Mouse (Mus musculus) MEL (cell line): Measurements from ENCODE around the gene Tmprss6.

Experiments used
- CTCF ChIP-seq, 3 experiments: IDR thresholded peaks in 2 of 3; conservative IDR thresholded peaks in 1 of 3; 2 replicates each; pipeline ENCODE4 v1.5.1; 2011 to 2012; ENCODE audit warnings: low read length in 3 of 3, low read depth in 2 of 3, mild to moderate bottlenecking in 2 of 3, improper control_type of control experiment in 1 of 3, inconsistent platforms in 1 of 3, mixed read lengths in 1 of 3, moderate library complexity in 1 of 3; ENCODE audit not compliant: control insufficient read depth in 1 of 3, insufficient read depth in 1 of 3, poor library complexity in 1 of 3, severe bottlenecking in 1 of 3
- E2F4 ChIP-seq: IDR thresholded peaks from 2 replicates; pipeline ENCODE4 v1.6.1; 2011; ENCODE audit warnings: low read depth, low read length, improper control_type of control experiment, borderline replicate concordance
- EP300 ChIP-seq, 2 experiments: IDR thresholded peaks; 2 replicates each; pipeline ENCODE4 v1.6.1; 2011; ENCODE audit warnings: improper control_type of control experiment in 2 of 2, low read length in 2 of 2, low read depth in 1 of 2, mild to moderate bottlenecking in 1 of 2
- ETS1 ChIP-seq: IDR thresholded peaks from 2 replicates; pipeline ENCODE4 v1.6.1; 2012; ENCODE audit warnings: low read depth, mild to moderate bottlenecking, inconsistent platforms, low read length, improper control_type of control experiment, moderate library complexity
- GATA1 ChIP-seq: IDR thresholded peaks from 2 replicates; pipeline ENCODE4 v1.6.1; 2011; ENCODE audit warnings: low read depth, low read length, improper control_type of control experiment
- MXI1 ChIP-seq: IDR thresholded peaks from 2 replicates; pipeline ENCODE4 v1.6.1; 2011; ENCODE audit warnings: mild to moderate bottlenecking, low read depth, low read length, improper control_type of control experiment
- POLR2A ChIP-seq, 2 experiments: IDR thresholded peaks; 2 replicates each; pipeline ENCODE4 v1.6.1; 2011 to 2012; ENCODE audit warnings: low read length in 2 of 2, mild to moderate bottlenecking in 2 of 2, control low read depth in 1 of 2, improper control_type of control experiment in 1 of 2, low read depth in 1 of 2, moderate library complexity in 1 of 2; ENCODE audit not compliant: control insufficient read depth in 1 of 2, insufficient read depth in 1 of 2, poor library complexity in 1 of 2
- TAL1 ChIP-seq: IDR thresholded peaks from 2 replicates; pipeline ENCODE4 v1.6.1; 2012; ENCODE audit warnings: mild to moderate bottlenecking, inconsistent platforms, low read length, moderate library complexity, mixed read lengths
- USF1 ChIP-seq: IDR thresholded peaks from 2 replicates; pipeline ENCODE4 v1.6.1; 2014; ENCODE audit warnings: low read depth, mild to moderate bottlenecking, inconsistent platforms, low read length, improper control_type of control experiment, moderate library complexity
- ZNF384 ChIP-seq: IDR thresholded peaks from 2 replicates; pipeline ENCODE4 v1.6.1; 2012; ENCODE audit warnings: low read depth, mild to moderate bottlenecking, inconsistent platforms, low read length, improper control_type of control experiment

DNA sequence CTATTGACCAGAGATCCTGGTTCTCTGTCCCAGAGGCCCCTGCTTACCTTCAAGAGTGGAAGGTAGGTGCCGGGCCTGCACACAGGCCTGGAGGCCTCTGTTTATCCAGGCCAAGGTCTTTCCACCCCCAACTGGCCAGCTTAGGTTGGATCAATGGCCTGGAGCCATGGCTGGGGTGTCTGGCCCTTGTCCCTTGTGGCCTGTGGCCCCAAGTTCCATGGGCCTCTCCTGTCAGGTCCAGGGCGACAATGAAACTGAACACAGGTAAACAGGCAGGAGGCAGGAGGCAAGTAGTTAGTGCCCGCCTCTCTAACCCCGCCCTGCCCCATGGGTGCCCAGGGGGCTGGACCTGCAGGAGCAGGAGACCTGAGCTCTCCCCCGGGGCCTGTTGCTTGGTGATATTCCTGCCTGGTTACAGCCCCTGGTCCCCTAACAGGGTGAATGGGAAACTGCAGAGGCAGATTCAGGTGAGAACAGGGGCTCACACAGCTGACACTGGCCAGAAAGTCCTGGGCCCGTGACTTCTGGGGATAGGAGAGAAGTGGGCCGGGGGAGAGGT, at the start of gene Tmprss6:
- TF ChIP-seq ETS1 (no peak), ZNF384 (no peak), MXI1 (no peak), POLR2A (IDR thresholded peaks at IDR 0.05; ENCODE audit: control insufficient read depth in 1 of 2, insufficient read depth in 1 of 2, low read depth in 1 of 2, low read length in 2 of 2, poor library complexity in 1 of 2) (no peak), CTCF (IDR thresholded peaks at IDR 0.05 in 2 of 3, conservative IDR thresholded peaks at IDR 0.05 in 1 of 3; ENCODE audit: control insufficient read depth in 1 of 3, insufficient read depth in 1 of 3, low read depth in 2 of 3, low read length in 3 of 3, poor library complexity in 1 of 3, severe bottlenecking in 1 of 3) (no peak), GATA1 (no peak), TAL1 (no peak), EP300 (IDR thresholded peaks at IDR 0.05; ENCODE audit: low read depth in 1 of 2, low read length in 2 of 2) (no peak), USF1 (no peak), E2F4 (no peak)
